Mouse (Mus musculus) heart, embryonic 13.5 days (tissue): Measurements from ENCODE around the gene AI413582. TPM values are rescaled to one million over a fixed set of nuclear protein-coding genes. Genes with fewer than 3 reads are reported as not detected.

Source experiments
- ATAC-seq: fragments of 200-750 bp; cut with Nextera tagmentation; 2 replicates; pipeline ENCODE4 v1.8.0; 2017; ENCODE audit warnings: moderate TSS enrichment; ENCODE audit not compliant: insufficient number of reproducible peaks, low FRiP score, low TSS enrichment; ENCODE audit errors: extremely low read depth
- H3K27ac ChIP-seq: fragments of 300-500 bp; sonication (generic); replicated peaks from 2 replicates; pipeline ENCODE4 v1.5.1; 2015; ENCODE audit warnings: moderate library complexity, mild to moderate bottlenecking, inconsistent platforms
- H3K27me3 ChIP-seq: fragments of 300-500 bp; sonication (generic); replicated peaks from 2 replicates; pipeline ENCODE4 v1.6.1; 2015; ENCODE audit warnings: mild to moderate bottlenecking, inconsistent platforms
- H3K36me3 ChIP-seq: fragments of 300-500 bp; sonication (generic); 2 replicates; pipeline ENCODE4 v1.6.1; 2015; ENCODE audit warnings: mild to moderate bottlenecking, inconsistent platforms
- H3K4me1 ChIP-seq: fragments of 300-500 bp; sonication (generic); 2 replicates; pipeline ENCODE4 v1.6.1; 2015; ENCODE audit warnings: inconsistent platforms
- H3K4me2 ChIP-seq: fragments of 300-500 bp; sonication (generic); 2 replicates; pipeline ENCODE4 v1.6.1; 2015; ENCODE audit warnings: inconsistent platforms, mild to moderate bottlenecking, moderate library complexity
- H3K4me3 ChIP-seq: fragments of 300-500 bp; sonication (generic); 2 replicates; pipeline ENCODE4 v1.5.1; 2015; ENCODE audit warnings: moderate library complexity, mild to moderate bottlenecking, inconsistent platforms
- H3K9ac ChIP-seq: fragments of 300-500 bp; sonication (generic); 2 replicates; pipeline ENCODE4 v1.6.1; 2015; ENCODE audit warnings: inconsistent platforms, mild to moderate bottlenecking, moderate library complexity
- H3K9me3 ChIP-seq: fragments of 300-500 bp; sonication (generic); 2 replicates; pipeline ENCODE4 v1.6.1; 2016; ENCODE audit warnings: inconsistent platforms
- WGBS: fragments of 180-500 bp; shearing (Covaris S2); methylation state at CpG from one replicate; pipeline ENCODE4 v1.1.7; 2015; ENCODE audit warnings: mixed read lengths; 5-methylcytosine and 5-hydroxymethylcytosine counted together
- polyA plus RNA-seq: library from polyadenylated mRNA; unstranded; fragments of >200 nt; fragmentation: Nextera tagmentation; extraction: Ambion mirVana; gene quantifications from 2 replicates; pipeline ENCODE4 v1.2.1, GENCODE M21; 2015

Gene AI413582
- polyA plus RNA-seq, 1 experiment from 2014 or later = 16.0 TPM

DNA sequence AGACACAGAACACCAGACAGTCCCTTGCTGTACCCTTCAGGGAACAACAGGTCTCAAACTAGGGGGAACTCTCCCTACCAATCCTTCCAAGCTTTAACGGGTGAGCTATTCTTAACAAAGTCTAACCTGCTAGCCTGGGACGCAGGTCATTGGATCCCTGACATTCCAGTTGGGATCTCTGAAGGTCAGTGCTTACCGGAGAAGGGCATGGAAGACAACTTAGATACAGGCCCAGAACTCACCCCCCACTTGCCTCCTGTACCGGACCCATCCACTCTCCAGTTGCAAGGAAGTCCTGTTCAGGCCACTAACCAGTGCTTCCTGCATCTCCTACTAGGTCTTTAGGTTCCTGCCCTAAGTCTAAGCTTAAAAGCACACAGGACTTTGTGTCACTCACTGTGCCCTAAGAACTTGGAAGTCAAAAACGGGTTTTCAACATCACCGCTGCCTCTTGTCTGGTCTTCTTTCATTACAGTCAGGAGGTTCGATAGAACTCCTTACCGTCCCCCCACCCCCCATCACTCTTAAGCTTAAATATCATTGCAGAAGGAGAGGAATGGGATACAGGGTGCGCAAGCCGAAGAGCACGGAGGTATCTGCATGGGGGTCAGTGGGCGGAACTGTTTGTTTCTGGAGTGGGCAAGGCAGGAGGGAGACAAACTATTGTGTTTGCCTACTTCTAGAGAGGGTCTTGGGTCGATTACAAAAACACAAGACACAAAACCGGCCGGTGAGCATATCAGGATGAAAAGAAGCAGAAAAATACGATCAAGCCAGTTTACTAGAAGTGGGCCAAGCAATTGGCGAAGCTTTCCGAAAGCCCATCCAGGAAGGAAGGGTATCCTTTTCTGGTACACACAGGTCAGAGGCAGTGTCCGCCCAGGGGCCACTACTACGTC is 11.2 kb downstream of the AI413582 start:
- Histone ChIP-seq H3K9me3 (no peaks in the 10 kb centered on the region), H3K27me3 (no peaks in the 10 kb centered on the region), H3K4me2 (peak overlapping the region; percentile 86), H3K4me1 (peaks cover 51% of the 10 kb centered on the region), H3K27ac (peak overlapping the region; percentile 97), H3K4me3 (peak overlapping the region; percentile 88), H3K9ac (peak overlapping the region; percentile 84), H3K36me3 (no peaks in the 10 kb centered on the region)
- ATAC-seq = no peak
- 46% methylated on average over 20 of the region's 20 CpGs for WGBS

DNA sequence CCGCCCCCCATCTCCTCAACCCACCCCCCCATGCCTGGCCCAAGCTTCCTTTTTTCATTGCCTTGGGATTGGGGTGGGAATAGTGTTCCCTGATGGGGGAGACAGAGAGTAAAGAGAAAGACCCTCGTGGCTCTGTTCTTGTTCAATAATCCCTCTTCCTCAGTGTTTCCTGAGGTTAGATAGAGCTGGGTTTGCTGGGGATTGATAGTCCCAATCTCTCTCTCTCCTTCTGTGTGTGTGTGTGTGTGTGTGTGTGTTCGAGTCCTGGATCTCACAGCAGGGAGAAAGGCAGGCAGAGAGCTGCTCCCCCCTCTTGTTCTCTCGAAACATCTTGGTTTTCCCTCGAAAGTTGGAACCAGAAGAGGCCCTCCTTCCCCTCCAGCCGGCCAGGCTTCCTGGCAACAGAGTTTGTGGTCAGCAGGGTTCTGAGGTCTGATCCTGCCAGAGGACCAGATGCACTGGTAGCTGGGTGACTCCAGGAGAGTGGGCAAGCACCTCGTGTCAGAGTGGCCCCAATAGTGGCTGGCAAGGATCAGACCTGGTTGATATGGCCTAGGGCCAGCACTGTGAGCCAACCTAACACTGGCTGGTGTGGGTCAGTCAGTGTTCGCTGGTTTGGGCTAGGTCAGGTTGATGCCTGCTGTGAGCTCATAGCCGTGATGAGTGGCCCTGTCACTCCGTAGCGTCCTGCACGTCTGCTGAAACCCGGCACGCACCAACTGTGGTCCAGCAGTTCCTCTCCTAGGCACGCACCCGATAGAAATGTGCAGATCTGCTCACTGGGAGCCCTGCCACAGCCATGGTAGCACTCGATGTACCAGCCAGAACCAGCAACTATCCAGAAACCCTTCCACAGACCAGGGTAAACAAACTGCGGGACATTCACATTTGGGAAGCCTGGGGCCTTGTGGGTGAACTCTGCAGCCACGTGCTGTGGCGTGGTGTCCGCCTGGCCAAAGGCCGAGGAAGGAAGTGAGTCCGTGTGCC is 13.0 kb downstream of the AI413582 start:
- H3K4me3 ChIP-seq = no peak overlapping the region
- H3K4me2 ChIP-seq = no peak overlapping the region
- peaks cover 41% of the 10 kb centered on the region for H3K4me1 ChIP-seq
- H3K9ac ChIP-seq = 0 out of 2 replicates have a peak overlapping the region, but pooled peaks have one; percentile 40
- ATAC-seq = no peak
- no peaks in the 10 kb centered on the region for H3K9me3 ChIP-seq
- no peaks in the 10 kb centered on the region for H3K36me3 ChIP-seq
- no peaks in the 10 kb centered on the region for H3K27me3 ChIP-seq
- 72% methylated on average over 23 of the region's 23 CpGs for WGBS
- no peak overlapping the region for H3K27ac ChIP-seq

DNA sequence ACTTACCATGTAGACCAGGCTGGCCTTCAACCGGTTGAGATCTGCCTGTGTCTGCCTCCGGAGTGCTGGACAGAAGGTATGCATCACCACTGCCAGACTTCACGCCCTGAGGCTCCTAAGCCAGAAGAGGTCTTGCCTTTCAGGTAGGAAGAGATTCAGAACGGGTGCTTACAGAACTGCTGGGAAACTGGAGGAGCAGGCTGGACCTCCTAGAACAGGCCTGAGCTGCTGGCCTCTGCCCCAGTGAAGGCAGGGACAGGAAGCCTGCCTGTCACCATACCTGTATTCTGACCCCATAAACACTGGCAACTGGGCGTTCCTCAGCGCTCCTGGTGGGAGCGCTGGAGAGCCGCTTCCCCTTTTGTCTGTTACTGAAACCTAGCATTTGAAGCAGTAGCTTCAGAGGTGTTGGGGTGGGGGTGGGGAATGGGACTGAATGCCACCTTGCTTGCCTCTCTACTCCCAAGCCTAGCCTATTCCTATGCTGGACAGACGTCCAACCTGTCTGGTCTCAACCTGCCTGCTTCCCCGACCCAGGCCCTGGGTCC is 14.1 kb downstream of the AI413582 start:
- Histone ChIP-seq H3K9me3 (no peaks in the 10 kb centered on the region), H3K4me1 (peaks cover 45% of the 10 kb centered on the region), H3K4me2 (no peak overlapping the region), H3K27ac (no peak overlapping the region), H3K27me3 (0 out of 2 replicates have a peak, but pooled peaks cover 3% of the 10 kb centered on the region), H3K9ac (no peak overlapping the region), H3K4me3 (no peak overlapping the region), H3K36me3 (no peaks in the 10 kb centered on the region)
- no peak for ATAC-seq
- WGBS = 64% methylated on average over 10 of the region's 10 CpGs

DNA sequence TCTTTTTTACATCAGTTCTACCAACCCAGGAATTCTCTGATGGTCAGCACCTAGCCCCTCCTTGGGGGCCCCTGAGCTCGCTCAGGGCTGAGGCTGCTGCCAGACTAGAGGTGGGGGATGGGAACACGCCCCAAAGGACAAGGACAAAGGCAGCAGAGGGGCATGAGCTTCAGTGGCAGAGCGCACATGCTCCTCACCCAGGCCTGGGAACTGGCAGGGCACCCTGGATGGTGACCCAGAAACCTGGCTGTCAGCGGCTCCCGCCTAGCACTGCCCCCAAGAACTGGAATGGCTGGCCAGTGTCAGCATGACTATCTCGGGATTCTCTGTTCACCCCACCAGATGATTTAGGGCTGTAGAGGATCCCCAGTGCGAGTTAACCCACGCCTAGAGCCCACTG is 16.3 kb downstream of the AI413582 start:
- H3K9ac ChIP-seq = no peak overlapping the region
- no peak overlapping the region for H3K4me2 ChIP-seq
- no peak overlapping the region for H3K27ac ChIP-seq
- H3K4me1 ChIP-seq = peaks cover 28% of the 10 kb centered on the region
- H3K9me3 ChIP-seq = no peaks in the 10 kb centered on the region
- 48% methylated on average over 8 of the region's 8 CpGs for WGBS
- no peaks in the 10 kb centered on the region for H3K36me3 ChIP-seq
- peaks cover 14% of the 10 kb centered on the region; the same call in 1 of the 2 replicates for H3K27me3 ChIP-seq
- H3K4me3 ChIP-seq = no peak overlapping the region
- ATAC-seq = no peak

DNA sequence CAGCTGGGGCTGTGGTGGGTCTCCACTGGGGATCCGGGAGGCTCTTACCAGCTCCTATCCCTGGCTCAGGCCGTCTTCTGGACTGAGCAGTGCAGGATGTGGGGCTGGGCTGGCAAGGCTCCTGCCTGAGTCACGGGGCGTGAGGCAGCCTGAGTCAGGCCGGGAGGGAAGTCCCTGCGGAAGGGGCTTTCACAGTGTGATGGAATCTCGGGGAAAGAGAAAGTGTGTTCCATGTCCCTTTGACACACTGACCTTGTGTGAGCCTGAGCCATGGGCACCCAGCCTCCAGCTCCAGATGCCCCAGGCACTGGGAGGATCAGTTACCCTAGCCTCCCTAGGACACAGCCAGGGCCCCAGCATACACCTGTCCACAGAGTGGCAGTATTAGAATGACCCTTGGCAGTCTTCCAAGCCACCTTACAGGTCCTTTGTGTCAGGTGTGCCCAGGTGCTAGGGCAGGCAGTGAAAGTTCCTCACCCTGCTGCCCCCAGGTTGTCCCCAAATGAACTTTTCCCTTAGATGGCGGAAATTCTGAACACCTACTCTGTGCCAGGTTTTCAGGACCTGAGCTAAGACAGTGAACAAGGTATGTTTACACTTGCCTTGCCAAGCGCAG is 18.2 kb downstream of the AI413582 start:
- Histone ChIP-seq H3K9ac (no peak overlapping the region), H3K4me3 (no peak overlapping the region), H3K4me2 (no peak overlapping the region), H3K4me1 (peaks cover 22% of the 10 kb centered on the region), H3K27me3 (peaks cover 14% of the 10 kb centered on the region; the same call in 1 of the 2 replicates), H3K9me3 (no peaks in the 10 kb centered on the region), H3K36me3 (no peaks in the 10 kb centered on the region), H3K27ac (no peak overlapping the region)
- no peak for ATAC-seq
- 51% methylated on average over 9 of the region's 9 CpGs for WGBS

DNA sequence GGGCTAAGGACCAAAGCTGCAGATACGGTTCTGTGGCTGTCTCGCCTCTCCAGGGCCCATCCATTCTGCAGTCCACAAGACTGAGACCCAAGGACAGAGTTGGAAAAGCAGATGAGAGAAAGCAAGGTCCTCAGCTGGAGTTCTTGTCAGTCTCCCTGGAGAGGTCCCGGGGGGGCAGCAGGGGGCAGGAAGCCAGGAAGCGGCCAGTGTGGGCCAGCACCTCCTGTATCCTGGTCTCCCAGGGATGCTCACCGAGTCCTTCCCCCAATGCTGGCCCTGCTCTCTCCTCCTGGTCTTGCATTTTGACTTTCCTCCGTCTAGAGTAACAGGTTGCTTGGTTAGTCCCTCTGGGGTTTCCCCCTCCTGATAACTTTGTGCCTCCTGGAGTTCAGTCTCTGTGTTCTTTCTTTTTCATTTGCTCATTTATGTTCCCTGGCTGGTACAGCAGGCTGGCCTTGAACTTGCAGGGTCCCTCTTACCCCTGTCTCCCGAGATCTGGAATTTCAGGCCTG is 18.9 kb downstream of the AI413582 start:
- H3K4me3 ChIP-seq = no peak overlapping the region
- H3K4me1 ChIP-seq = peaks cover 22% of the 10 kb centered on the region
- no peaks in the 10 kb centered on the region for H3K9me3 ChIP-seq
- H3K36me3 ChIP-seq = no peaks in the 10 kb centered on the region
- H3K27me3 ChIP-seq = peaks cover 14% of the 10 kb centered on the region; the same call in 1 of the 2 replicates
- 58% methylated on average over 7 of the region's 7 CpGs for WGBS
- no peak for ATAC-seq
- H3K27ac ChIP-seq = no peak overlapping the region
- H3K9ac ChIP-seq = no peak overlapping the region
- no peak overlapping the region for H3K4me2 ChIP-seq

DNA sequence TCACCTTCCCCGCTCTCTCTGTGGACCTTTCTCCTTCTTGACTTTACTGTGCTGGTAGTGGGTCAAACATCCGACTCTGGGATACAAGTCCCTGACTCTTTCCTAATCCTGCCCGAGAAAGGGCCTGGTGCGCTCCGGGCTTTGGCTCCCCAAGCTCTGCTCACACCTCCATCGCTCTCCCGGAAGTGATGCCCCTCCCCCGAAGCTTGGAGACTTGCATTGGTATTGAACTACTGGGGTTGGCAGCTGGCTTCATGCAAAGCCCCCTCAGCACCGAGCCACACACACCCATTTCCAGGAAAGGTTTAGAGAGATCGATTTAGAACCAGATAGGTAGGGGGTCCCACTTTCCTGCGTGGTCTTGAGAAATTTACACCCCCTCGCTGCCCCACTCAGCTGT is 19.6 kb downstream of the AI413582 start:
- 41% methylated on average over 12 of the region's 12 CpGs for WGBS

DNA sequence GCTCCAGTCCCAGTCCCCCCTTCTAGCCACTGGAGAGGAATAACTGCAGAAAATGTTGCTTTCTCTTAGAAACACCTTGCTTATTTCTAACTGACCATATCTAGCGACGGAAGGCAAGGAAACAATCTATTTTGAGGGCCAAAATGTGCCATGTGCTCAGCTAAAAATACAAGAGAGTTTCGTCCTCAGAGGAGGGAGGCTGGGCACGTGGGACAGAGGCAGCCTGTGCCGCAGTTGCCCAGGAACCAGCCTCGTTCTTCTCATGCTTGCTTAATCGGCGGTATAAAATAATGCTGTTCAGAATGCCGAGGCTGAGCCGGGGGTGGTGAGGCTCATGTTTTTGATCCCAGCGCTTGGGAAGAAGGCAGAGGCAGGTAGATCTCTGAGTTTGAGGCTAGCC is 21.0 kb downstream of the AI413582 start:
- Histone ChIP-seq H3K9ac (peak overlapping the region; percentile 10; the same call in 1 of the 2 replicates), H3K27ac (no peak overlapping the region), H3K9me3 (no peaks in the 10 kb centered on the region), H3K4me2 (no peak overlapping the region), H3K4me3 (no peak overlapping the region), H3K27me3 (peaks cover 14% of the 10 kb centered on the region; the same call in 1 of the 2 replicates), H3K36me3 (no peaks in the 10 kb centered on the region), H3K4me1 (peaks cover 20% of the 10 kb centered on the region)
- ATAC-seq = no peak
- WGBS = 79% methylated on average over 11 of the region's 11 CpGs

More for the DNA sequence above, 19.6 kb downstream of the AI413582 start:
- Histone ChIP-seq H3K4me2 (no peak overlapping the region), H3K9me3 (no peaks in the 10 kb centered on the region), H3K36me3 (no peaks in the 10 kb centered on the region), H3K27me3 (peaks cover 14% of the 10 kb centered on the region; the same call in 1 of the 2 replicates), H3K4me1 (peaks cover 22% of the 10 kb centered on the region), H3K27ac (no peak overlapping the region), H3K9ac (no peak overlapping the region), H3K4me3 (no peak overlapping the region)
- ATAC-seq = no peak

DNA sequence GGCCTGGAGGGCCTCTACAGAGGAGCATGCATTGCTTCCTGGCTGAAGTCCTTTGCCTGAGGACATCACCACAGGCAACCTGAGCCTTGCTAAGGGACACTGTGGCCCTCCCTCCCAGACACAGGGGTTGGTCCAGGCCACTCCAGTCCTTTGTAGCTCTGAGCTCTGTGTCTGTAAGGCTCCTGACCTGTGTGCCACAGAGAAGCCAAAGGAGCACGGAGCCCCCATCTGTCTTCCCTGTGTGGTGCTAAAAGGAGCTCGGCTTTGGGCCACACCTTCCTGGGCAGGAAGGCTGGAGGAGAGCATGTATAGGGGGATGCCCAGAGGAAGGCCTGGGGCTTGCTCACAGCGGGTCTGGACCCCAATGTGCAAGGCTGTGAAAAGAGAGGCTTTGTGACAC is 23.6 kb downstream of the AI413582 start:
- H3K4me3 ChIP-seq = no peak overlapping the region
- H3K9ac ChIP-seq = no peak overlapping the region
- no peaks in the 10 kb centered on the region for H3K36me3 ChIP-seq
- 0 out of 2 replicates have a peak, but pooled peaks cover 5% of the 10 kb centered on the region for H3K4me1 ChIP-seq
- no peak overlapping the region for H3K27ac ChIP-seq
- H3K4me2 ChIP-seq = no peak overlapping the region
- peaks cover 14% of the 10 kb centered on the region; the same call in 1 of the 2 replicates for H3K27me3 ChIP-seq
- H3K9me3 ChIP-seq = no peaks in the 10 kb centered on the region
- WGBS = 67% methylated on average over 3 of the region's 3 CpGs
- no peak for ATAC-seq

DNA sequence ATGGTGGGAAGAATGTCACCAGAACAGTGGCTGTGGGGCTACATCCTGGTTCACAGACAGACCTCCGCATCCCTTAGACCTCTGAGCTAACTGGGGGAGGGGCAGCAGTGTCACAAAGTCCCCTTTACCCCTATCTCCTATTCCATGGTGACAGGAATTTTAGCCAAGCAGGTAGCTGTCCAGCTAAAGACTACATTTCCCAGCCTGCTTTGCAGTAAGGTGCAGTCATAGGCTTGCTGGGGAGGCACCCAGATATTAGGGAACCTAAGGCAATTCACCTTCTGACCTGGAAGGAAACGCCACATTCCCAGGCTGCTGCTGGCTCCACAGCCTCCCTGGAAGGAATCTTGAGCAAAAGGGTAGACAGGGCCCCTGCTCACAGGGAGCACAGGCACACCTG is 24.3 kb downstream of the AI413582 start:
- no peak for ATAC-seq
- peaks cover 9% of the 10 kb centered on the region; the same call in 1 of the 2 replicates for H3K27me3 ChIP-seq
- H3K27ac ChIP-seq = no peak overlapping the region
- H3K9me3 ChIP-seq = no peaks in the 10 kb centered on the region
- no peaks in the 10 kb centered on the region for H3K36me3 ChIP-seq
- no peak overlapping the region for H3K9ac ChIP-seq
- H3K4me3 ChIP-seq = no peak overlapping the region
- H3K4me1 ChIP-seq = 0 out of 2 replicates have a peak, but pooled peaks cover 5% of the 10 kb centered on the region
- WGBS = 73% methylated on average over 2 of the region's 2 CpGs
- H3K4me2 ChIP-seq = no peak overlapping the region
